Mouse (Mus musculus) kidney, adult 11 months (tissue): ENCODE measurements around the gene Cox4i2.
A peak's percentile ranks its signal among the peaks of the same experiment; 100 is the strongest.

Experiments
- DNase-seq: peaks from one replicate; pipeline ENCODE4 v3.0.0; 2022

Gene Cox4i2

GRCm38 (mm10) chr2:152769677-152770076 lies 15.7 kb downstream of the Cox4i2 start:
- DNase-seq, result no peak

GRCm38 (mm10) chr2:152771571-152771970 lies 17.6 kb downstream of the Cox4i2 start:
- DNase-seq, result peak; percentile 88

- no peak for DNase-seq
These were observed 18.3 kb downstream of the Cox4i2 start for GRCm38 (mm10) chr2:152772231-152772630.

- DNase-seq, result no peak
These were observed 21.4 kb downstream of the Cox4i2 start for GRCm38 (mm10) chr2:152775357-152775756.

GRCm38 (mm10) chr2:152776019-152776418 lies 22.0 kb downstream of the Cox4i2 start:
- DNase-seq, result no peak

- DNase-seq, result no peak
These were observed 22.5 kb downstream of the Cox4i2 start for GRCm38 (mm10) chr2:152776435-152776834.

GRCm38 (mm10) chr2:152777081-152777480 lies 23.1 kb downstream of the Cox4i2 start:
- DNase-seq, result no peak

GRCm38 (mm10) chr2:152780466-152780865 lies 26.5 kb downstream of the Cox4i2 start:
- DNase-seq, result no peak

GRCm38 (mm10) chr2:152781031-152781711 lies 27.2 kb downstream of the Cox4i2 start:
- DNase-seq, result peak; percentile 37

GRCm38 (mm10) chr2:152782656-152783055 lies 28.7 kb downstream of the Cox4i2 start:
- no peak for DNase-seq

- no peak for DNase-seq
These were observed 29.3 kb downstream of the Cox4i2 start for GRCm38 (mm10) chr2:152783241-152783640.

GRCm38 (mm10) chr2:152784640-152785039 lies 30.7 kb downstream of the Cox4i2 start:
- peak; percentile 36 for DNase-seq

- DNase-seq, result peak; percentile 81
These were observed 31.7 kb downstream of the Cox4i2 start for GRCm38 (mm10) chr2:152785446-152786350.

GRCm38 (mm10) chr2:152787136-152787535 lies 33.2 kb downstream of the Cox4i2 start:
- DNase-seq, result peak; percentile 75

- DNase-seq, result no peak
These were observed 33.6 kb downstream of the Cox4i2 start for GRCm38 (mm10) chr2:152787543-152787942.

GRCm38 (mm10) chr2:152788892-152789421 lies 35.0 kb downstream of the Cox4i2 start:
- peak; percentile 58 for DNase-seq

- DNase-seq, result no peak
These were observed 35.6 kb downstream of the Cox4i2 start for GRCm38 (mm10) chr2:152789591-152789999.

GRCm38 (mm10) chr2:152792461-152792860 lies 38.5 kb downstream of the Cox4i2 start:
- peak; percentile 84 for DNase-seq

GRCm38 (mm10) chr2:152793381-152793780 lies 39.4 kb downstream of the Cox4i2 start:
- DNase-seq, result no peak

- DNase-seq, result peak; percentile 47
These were observed 40.4 kb downstream of the Cox4i2 start for GRCm38 (mm10) chr2:152794281-152794827.

- no peak for DNase-seq
These were observed 43.6 kb downstream of the Cox4i2 start for GRCm38 (mm10) chr2:152797589-152797988.

- DNase-seq, result no peak
These were observed 46.2 kb downstream of the Cox4i2 start for GRCm38 (mm10) chr2:152799954-152800761.

- no peak for DNase-seq
These were observed 46.8 kb downstream of the Cox4i2 start for GRCm38 (mm10) chr2:152800762-152801113.
